Mouse (Mus musculus) forebrain, embryonic 11.5 days (tissue): ENCODE results near the gene Gm11168. TPM values are rescaled to one million over a fixed set of nuclear protein-coding genes. Genes with fewer than 3 reads are reported as not detected.
"Not testable (repeated sequence)": the region's sequence is repeated elsewhere in the genome, so short reads cannot be mapped to it uniquely, and the experiment has no call there.

Source experiments
- ATAC-seq: fragments of 200-750 bp; cut with Nextera tagmentation; replicated peaks from 2 replicates; pipeline ENCODE4 v1.8.0; 2017; ENCODE audit warnings: moderate TSS enrichment; ENCODE audit not compliant: low FRiP score
- DNase-seq: peaks from one replicate; pipeline ENCODE4 v3.0.0-alpha.2; 2017; ENCODE audit warnings: low spot score
- H3K27ac ChIP-seq: fragments of 300-500 bp; sonication (generic); 2 replicates; pipeline ENCODE4 v1.5.1; 2014; ENCODE audit warnings: low read depth, low read length
- H3K27me3 ChIP-seq: fragments of 300-500 bp; sonication (generic); 2 replicates; pipeline ENCODE4 v1.6.1; 2014; ENCODE audit warnings: mild to moderate bottlenecking, low read length, mixed read lengths; ENCODE audit not compliant: control insufficient read depth, insufficient read depth
- H3K36me3 ChIP-seq: fragments of 300-500 bp; sonication (generic); 2 replicates; pipeline ENCODE4 v1.6.1; 2014; ENCODE audit warnings: mild to moderate bottlenecking, low read length, moderate library complexity, mixed read lengths; ENCODE audit not compliant: control insufficient read depth, insufficient read depth
- H3K4me1 ChIP-seq: fragments of 300-500 bp; sonication (generic); replicated peaks from 2 replicates; pipeline ENCODE4 v1.6.1; 2014; ENCODE audit warnings: low read length, mixed read lengths; ENCODE audit not compliant: control insufficient read depth, insufficient read depth
- H3K4me2 ChIP-seq: fragments of 300-500 bp; sonication (generic); 2 replicates; pipeline ENCODE4 v1.6.1; 2014; ENCODE audit warnings: low read depth, mild to moderate bottlenecking, low read length, moderate library complexity, mixed read lengths; ENCODE audit not compliant: severe bottlenecking
- H3K4me3 ChIP-seq: fragments of 300-500 bp; sonication (generic); 2 replicates; pipeline ENCODE4 v1.5.1; 2014; ENCODE audit warnings: low read depth, low read length
- H3K9ac ChIP-seq: fragments of 300-500 bp; sonication (generic); 2 replicates; pipeline ENCODE4 v1.6.1; 2014; ENCODE audit warnings: low read length
- H3K9me3 ChIP-seq: fragments of 300-500 bp; sonication (generic); 2 replicates; pipeline ENCODE4 v1.6.1; 2016; ENCODE audit warnings: low read length, mixed read lengths; ENCODE audit not compliant: control insufficient read depth
- WGBS: fragments of 180-500 bp; shearing (Covaris S2); extraction: QIAGEN DNeasy Blood & Tissue Kit; methylation state at CpG from one replicate; pipeline ENCODE4 v1.1.7; 2014; 5-methylcytosine and 5-hydroxymethylcytosine counted together
- polyA plus RNA-seq: library from polyadenylated mRNA; unstranded; fragments of >200 nt; fragmentation: Nextera tagmentation; extraction: Ambion mirVana; gene quantifications from 2 replicates; pipeline ENCODE4 v1.2.1, GENCODE M21; 2014

The Gm11168 gene
- polyA plus RNA-seq, 1 experiment from 2014 or later: not detected

DNA sequence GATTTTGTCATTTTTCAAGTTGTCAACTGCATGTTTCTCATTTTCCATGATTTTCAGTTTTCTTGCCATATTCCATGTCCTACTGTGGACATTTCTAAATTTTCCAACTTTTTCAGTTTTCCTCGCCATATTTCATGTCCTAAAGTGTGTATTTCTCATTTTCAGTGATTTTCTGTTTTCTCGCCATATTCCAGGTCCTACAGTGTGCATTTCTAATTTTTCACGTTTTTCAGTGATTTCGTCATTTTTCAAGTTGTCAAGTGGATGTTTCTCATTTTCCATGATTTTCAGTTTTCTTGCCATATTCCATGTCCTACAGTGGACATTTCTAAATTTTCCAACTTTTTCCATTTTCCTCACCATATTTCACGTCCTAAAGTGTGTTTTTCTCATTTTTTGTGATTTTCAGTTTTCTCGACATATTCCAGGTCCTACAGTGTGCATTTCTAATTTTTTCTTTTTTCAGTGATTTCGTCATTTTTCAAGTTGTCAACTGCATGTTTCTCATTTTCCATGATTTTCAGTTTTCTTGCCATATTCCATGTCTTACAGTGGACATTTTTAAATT, 9.0 kb downstream of the Gm11168 start:
- H3K27ac ChIP-seq, H3K36me3 ChIP-seq, ATAC-seq, H3K4me1 ChIP-seq, H3K9ac ChIP-seq, DNase-seq, H3K4me3 ChIP-seq, H3K9me3 ChIP-seq, H3K27me3 ChIP-seq, H3K4me2 ChIP-seq: not testable (repeated sequence)
- WGBS: 91% methylated on average over 2 of the region's 7 CpGs

GRCm38 (mm10) chr9:3012733-3013279, 9.7 kb downstream of the Gm11168 start, which contains the start of gene Gm10721:
Gene Gm10721 (plus strand): TSS chr9:3013140.
- WGBS: no CpG with 5 or more reads among the region's 11 CpGs
- H3K4me2 ChIP-seq, H3K9me3 ChIP-seq, H3K9ac ChIP-seq, H3K27me3 ChIP-seq, H3K36me3 ChIP-seq, H3K4me1 ChIP-seq, H3K27ac ChIP-seq, DNase-seq, H3K4me3 ChIP-seq: not testable (repeated sequence)
- peak; percentile 70 for ATAC-seq

DNA sequence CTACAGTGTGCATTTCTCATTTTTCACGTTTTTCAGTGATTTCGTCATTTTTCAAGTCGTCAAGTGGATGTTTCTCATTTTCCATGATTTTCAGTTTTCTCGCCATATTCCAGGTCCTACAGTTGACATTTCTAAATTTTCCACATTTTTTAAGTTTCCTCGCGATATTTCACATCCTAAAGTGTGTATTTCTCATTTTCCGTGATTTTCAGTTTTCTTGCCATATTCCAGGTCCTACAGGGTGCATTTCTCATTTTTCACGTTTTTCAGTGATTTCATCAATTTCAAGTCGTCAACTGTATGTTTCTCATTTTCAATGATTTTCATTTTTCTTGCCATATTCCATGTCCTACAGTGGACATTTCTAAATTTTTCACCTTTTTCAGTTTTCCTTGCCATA, 12.2 kb downstream of the Gm11168 start, which contains the start of gene Gm10720:
TSS of gene Gm10720 (plus strand) at position 301 of the 400 bp plus-strand sequence.
- not testable (repeated sequence) for DNase-seq, H3K4me2 ChIP-seq, H3K27ac ChIP-seq, H3K27me3 ChIP-seq, H3K36me3 ChIP-seq, H3K4me1 ChIP-seq, H3K9ac ChIP-seq, ATAC-seq, H3K9me3 ChIP-seq, H3K4me3 ChIP-seq
- 63% methylated on average over 4 of the region's 9 CpGs for WGBS

DNA sequence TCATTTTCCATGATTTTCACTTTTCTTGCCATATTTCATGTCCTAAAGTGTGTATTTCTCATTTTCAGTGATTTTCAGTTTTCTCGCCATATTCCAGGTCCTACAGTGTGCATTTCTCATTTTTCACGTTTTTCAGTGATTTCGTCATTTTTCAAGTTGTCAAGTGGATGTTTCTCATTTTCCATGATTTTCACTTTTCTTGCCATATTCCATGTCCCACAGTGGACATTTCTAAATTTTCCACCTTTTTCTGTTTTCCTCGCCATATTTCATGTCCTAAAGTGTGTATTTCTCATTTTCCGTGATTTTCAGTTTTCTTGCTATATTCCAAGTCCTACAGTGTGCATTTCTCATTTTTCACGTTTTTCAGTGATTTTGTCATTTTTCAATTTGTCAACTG, 12.8 kb downstream of the Gm11168 start:
- H3K27ac ChIP-seq, H3K4me3 ChIP-seq, H3K4me1 ChIP-seq, H3K4me2 ChIP-seq, DNase-seq, H3K36me3 ChIP-seq, H3K9me3 ChIP-seq, ATAC-seq, H3K9ac ChIP-seq, H3K27me3 ChIP-seq: not testable (repeated sequence)
- 72% methylated on average over 4 of the region's 6 CpGs for WGBS

DNA sequence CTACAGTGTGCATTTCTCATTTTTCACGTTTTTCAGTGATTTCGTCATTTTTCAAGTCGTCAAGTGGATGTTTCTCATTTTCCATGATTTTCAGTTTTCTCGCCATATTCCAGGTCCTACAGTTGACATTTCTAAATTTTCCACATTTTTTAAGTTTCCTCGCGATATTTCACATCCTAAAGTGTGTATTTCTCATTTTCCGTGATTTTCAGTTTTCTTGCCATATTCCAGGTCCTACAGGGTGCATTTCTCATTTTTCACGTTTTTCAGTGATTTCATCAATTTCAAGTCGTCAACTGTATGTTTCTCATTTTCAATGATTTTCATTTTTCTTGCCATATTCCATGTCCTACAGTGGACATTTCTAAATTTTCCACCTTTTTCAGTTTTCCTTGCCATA, 14.0 kb downstream of the Gm11168 start, which contains the start of gene Gm10719:
TSS of gene Gm10719 (plus strand) at position 301 of the 400 bp plus-strand sequence.
- DNase-seq, H3K9ac ChIP-seq, H3K4me1 ChIP-seq, H3K4me3 ChIP-seq, H3K4me2 ChIP-seq, H3K9me3 ChIP-seq, H3K36me3 ChIP-seq, H3K27ac ChIP-seq, H3K27me3 ChIP-seq, ATAC-seq: not testable (repeated sequence)
- WGBS: no CpG with 5 or more reads among the region's 9 CpGs

- not testable (repeated sequence) for H3K4me1 ChIP-seq, ATAC-seq, H3K4me3 ChIP-seq, H3K27ac ChIP-seq, H3K36me3 ChIP-seq, H3K9ac ChIP-seq, H3K27me3 ChIP-seq, DNase-seq, H3K9me3 ChIP-seq, H3K4me2 ChIP-seq
- WGBS: 71% methylated on average over 9 of the region's 9 CpGs
These were observed 15.8 kb downstream of the Gm11168 start for GRCm38 (mm10) chr9:3018944-3019343.

GRCm38 (mm10) chr9:3019835-3020727, 16.9 kb downstream of the Gm11168 start:
- H3K9me3 ChIP-seq, DNase-seq, H3K4me3 ChIP-seq, H3K27ac ChIP-seq, H3K4me2 ChIP-seq, H3K36me3 ChIP-seq, H3K4me1 ChIP-seq, H3K27me3 ChIP-seq, H3K9ac ChIP-seq: not testable (repeated sequence)
- peak; percentile 57; the same call in 1 of the 2 replicates for ATAC-seq
- 72% methylated on average over 11 of the region's 19 CpGs for WGBS

DNA sequence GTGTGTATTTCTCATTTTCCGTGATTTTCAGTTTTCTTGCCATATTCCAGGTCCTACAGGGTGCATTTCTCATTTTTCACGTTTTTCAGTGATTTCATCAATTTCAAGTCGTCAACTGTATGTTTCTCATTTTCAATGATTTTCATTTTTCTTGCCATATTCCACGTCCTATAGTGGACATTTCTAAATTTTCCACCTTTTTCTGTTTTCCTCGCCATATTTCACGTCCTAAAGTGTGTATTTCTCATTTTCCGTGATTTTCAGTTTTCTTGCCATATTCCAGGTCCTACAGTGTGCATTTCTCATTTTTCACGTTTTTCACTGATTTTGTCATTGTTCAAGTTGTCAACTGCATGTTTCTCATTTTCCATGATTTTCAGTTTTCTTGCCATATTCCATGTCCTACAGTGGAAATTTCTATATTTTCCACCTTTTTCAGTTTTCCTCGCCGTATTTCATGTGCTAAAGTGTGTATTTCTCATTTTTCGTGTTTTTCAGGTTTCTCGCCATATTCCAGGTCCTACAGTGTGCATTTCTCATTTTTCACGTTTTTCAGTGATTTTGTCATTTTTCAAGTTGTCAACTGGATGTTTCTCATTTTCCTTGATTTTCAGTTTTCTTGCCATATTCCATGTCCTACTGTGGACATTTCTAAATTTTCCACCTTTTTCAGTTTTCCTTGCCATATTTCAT, 19.3 kb downstream of the Gm11168 start:
- not testable (repeated sequence) for H3K4me1 ChIP-seq, H3K4me3 ChIP-seq, H3K9ac ChIP-seq, H3K36me3 ChIP-seq, H3K9me3 ChIP-seq, H3K4me2 ChIP-seq, H3K27me3 ChIP-seq, ATAC-seq, H3K27ac ChIP-seq
- DNase-seq: peak; percentile 16
- 71% methylated on average over 9 of the region's 13 CpGs for WGBS
